Mouse (Mus musculus) left cerebral cortex, adult 2 months (tissue): ENCODE results near the gene Shpk. TPM values are rescaled to one million over a fixed set of nuclear protein-coding genes. Genes with fewer than 3 reads are reported as not detected.

ENCODE experiments used
- DNase-seq, 2 experiments: peaks; one replicate each; pipeline ENCODE4 v3.0.0; 2021 to 2022; ENCODE audit warnings: low spot score in 2 of 2, mixed read lengths in 1 of 2; ENCODE audit errors: extremely low spot score in 1 of 2
- H3K27ac ChIP-seq: fragments of 200-600 bp; 2 replicates; pipeline ENCODE4 v1.8.1; 2022
- H3K4me3 ChIP-seq: fragments of 200-600 bp; 2 replicates; pipeline ENCODE4 v1.8.1; 2022
- CTCF ChIP-seq: fragments of 200-600 bp; IDR thresholded peaks from 2 replicates; pipeline ENCODE4 v1.8.1; 2022; ENCODE audit warnings: antibody characterized with exemption, mild to moderate bottlenecking, moderate library complexity
- intact Hi-C: fragments of 180-260 bp; cut with DNase I; formaldehyde crosslinking; loops from one replicate; pipeline ENCODE4 v1.15.1; 2025
- long read RNA-seq, 2 experiments: library from polyadenylated mRNA; stranded (forward); transcript quantifications; one replicate each; pipeline ENCODE4 v2.0.0; 2021; ENCODE audit warnings: borderline mapping rate in 2 of 2
- total RNA-seq, 2 experiments: library from RNA; stranded (reverse); gene quantifications; 2 replicates each; pipeline ENCODE4 v1.2.3; 2021

The Shpk gene
- 1 to 10 TPM; 2.7 to 2.9 TPM for total RNA-seq
- long read RNA-seq, experiment 1, transcript Shpk-201 (7 exons, 2,808 nt): major isoform, 6 of 7 reads
- long read RNA-seq, experiment 1, partial matches to known transcripts: 0 of 7 reads
- long read RNA-seq, experiment 1, other reads (novel, unspliced or antisense): 1 of 7 reads
- long read RNA-seq, experiment 2, partial matches to known transcripts: 0 of 3 reads
- long read RNA-seq, experiment 2, other reads (novel, unspliced or antisense): 0 of 3 reads

DNA sequence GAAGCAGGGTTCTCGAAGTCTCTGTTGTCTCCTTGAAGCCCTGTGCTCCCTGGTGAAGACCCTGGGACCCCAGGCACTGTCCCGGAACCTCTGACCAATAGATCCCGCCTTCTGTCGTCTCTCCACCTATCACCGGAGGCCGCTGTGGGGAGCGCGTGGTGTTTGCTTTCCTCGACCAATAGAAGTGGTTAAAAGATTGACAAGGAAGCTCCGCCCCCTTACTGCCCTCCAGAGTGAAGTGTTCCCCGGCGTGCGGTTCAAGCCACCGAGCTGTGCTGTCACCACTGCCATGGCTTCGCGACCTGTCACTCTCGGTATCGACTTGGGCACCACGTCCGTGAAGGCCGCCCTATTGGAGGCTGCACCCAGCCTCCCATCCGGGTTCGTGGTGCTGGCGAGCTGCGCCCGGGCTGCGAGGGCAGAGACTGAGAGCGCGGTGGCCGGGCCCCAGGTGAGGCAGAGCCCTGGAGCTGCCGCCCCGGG lies at the start of gene Shpk:
Gene Shpk, plus strand, starts transcription at position 231 of the 483 bp plus-strand sequence.
- peak within 1 kb of the TSS; percentile 96 for H3K27ac ChIP-seq
- intact Hi-C loops: loop anchor here (2.0 kb wide), 1 partner anchor 22 kb away; the partner anchor contains the start of genes Emc6 and Tax1bp3
- H3K4me3 ChIP-seq: peak within 1 kb of the TSS; percentile 90
- peak; percentile 95 to 96 for DNase-seq
- TF ChIP-seq CTCF: no peak

DNA sequence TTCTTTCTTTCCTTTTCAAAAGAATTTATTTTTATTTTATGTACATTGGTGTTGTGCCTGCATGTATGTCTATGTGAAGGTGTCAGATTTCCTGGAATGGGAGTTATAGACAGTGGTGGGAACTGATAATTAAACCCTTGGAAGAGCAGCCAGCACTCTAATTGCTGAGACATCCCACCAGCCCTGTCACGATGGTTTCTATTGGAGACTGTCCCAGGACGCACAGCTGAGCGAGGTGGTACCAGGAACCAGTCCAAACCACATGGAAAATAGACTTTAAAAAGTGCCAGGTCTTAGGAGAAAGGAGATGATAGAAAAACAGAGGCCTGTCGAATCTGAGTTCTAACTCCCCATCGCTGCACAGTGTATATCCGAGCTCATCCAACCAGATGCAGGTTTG lies 44.2 kb upstream of the Shpk start:
- no peak for TF ChIP-seq CTCF
- Histone ChIP-seq H3K4me3 (no peak overlapping the region), H3K27ac (no peak overlapping the region)
- intact Hi-C loops: no loop called here
- no peak for DNase-seq

GRCm38 (mm10) chr11:73159957-73160810 lies 39.1 kb upstream of the Shpk start, which contains the start of gene P2rx5:
Gene P2rx5 (plus strand): TSS chr11:73160421.
- TF ChIP-seq CTCF: no peak
- Histone ChIP-seq H3K4me3 (peak within 1 kb of the TSS; percentile 46), H3K27ac (no peak within 1 kb of the TSS)
- peak in 1 of 2 experiments; percentile 23 for DNase-seq
- intact Hi-C loops: no loop called here

- intact Hi-C loops: no loop called here
- Histone ChIP-seq H3K4me3 (peak overlapping the region; percentile 46; the same call in 1 of the 2 replicates), H3K27ac (no peak overlapping the region)
- DNase-seq: no peak
- TF ChIP-seq CTCF: no peak
These were observed 38.5 kb upstream of the Shpk start for GRCm38 (mm10) chr11:73160811-73161200.

DNA sequence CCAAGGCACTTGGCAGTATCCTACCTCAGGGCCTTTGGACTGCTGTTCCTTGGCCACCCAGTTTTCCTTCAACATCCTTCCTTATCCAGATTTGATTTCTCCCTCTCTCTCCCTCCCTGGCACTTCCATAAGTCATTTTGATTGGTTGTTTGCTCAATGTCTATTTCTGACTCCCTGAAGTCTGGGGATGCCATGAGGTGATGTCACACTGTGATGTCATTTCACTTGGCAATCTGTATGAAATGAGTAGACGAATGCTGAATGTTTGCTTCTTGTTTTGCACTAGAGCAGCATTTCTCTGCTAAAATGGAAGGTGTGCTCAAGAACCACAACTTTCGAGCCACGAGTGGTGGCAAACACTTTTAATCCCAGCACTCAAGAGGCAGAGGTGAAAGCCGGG lies 37.6 kb upstream of the Shpk start:
- H3K4me3 ChIP-seq: no peak overlapping the region
- no peak for DNase-seq
- intact Hi-C loops: no loop called here
- TF ChIP-seq CTCF: no peak
- H3K27ac ChIP-seq: no peak overlapping the region

DNA sequence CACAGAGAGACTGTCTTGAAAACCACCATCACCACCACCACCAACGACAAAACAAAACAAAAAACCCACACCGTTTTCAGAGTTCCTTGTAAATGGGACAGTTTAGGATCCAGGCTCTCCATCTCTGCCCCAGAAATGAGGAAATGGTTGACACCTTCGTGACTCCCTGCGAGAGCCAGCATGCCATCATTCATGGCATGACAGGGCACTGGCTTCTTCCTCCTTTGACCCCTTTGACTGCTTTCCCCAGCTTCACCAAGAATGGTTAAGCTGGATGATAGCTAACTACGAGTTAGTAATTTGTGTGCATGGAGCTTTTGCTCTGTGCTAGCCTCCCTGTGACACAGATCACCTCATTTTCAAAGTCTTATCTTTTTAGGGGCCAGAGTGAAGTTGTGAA lies 37.0 kb upstream of the Shpk start:
- DNase-seq: no peak
- intact Hi-C loops: no loop called here

DNA sequence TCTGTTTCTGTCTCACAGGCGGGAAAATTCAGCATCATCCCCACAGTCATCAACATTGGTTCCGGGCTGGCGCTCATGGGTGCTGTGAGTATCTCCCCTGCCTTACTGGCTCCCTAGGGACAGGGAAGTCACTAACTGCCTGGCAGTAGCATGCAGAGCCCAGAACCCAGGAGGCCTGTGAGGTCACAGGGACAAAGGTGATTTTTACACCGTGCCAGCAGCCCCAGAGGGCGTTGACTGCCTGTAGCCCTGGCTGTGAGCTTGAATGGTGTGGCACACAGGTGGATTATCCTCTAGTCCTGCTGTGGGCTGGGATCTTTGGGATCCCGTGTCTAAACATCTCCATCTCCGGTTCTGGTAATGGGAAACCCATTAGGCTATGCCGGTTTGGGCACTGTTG lies 31.2 kb upstream of the Shpk start:
- no peak overlapping the region for H3K27ac ChIP-seq
- H3K4me3 ChIP-seq: no peak overlapping the region
- no peak for DNase-seq
- intact Hi-C loops: no loop called here
- TF ChIP-seq CTCF: no peak

More for the DNA sequence above, 37.0 kb upstream of the Shpk start:
- no peak for TF ChIP-seq CTCF
- Histone ChIP-seq H3K4me3 (no peak overlapping the region), H3K27ac (no peak overlapping the region)

DNA sequence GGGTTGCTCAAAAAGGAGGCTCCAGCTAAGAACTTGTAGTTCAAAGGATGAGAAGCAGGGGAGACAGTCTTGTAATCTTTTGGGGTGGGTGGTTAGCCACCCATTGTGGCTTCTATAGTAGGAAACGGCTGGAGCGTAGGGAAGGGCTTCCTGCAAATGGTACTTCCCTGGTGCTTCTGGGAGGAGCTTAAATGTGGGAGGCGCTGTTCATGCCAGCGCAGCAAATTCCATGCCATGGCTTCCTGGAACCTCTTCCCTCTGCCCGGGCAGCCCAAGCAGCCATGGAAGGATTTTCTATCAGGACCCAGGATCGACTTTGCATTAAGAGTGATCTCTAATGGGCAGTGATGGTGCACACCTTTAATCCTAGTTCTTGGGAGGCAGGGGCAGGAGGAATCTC lies 30.7 kb upstream of the Shpk start:
- no peak for TF ChIP-seq CTCF
- no peak for DNase-seq
- intact Hi-C loops: no loop called here
- Histone ChIP-seq H3K4me3 (no peak overlapping the region), H3K27ac (no peak overlapping the region)

GRCm38 (mm10) chr11:73169231-73169630 lies 30.0 kb upstream of the Shpk start:
- intact Hi-C loops: no loop called here
- Histone ChIP-seq H3K4me3 (no peak overlapping the region), H3K27ac (no peak overlapping the region)
- peak; percentile 51 to 58 for DNase-seq
- TF ChIP-seq CTCF: peak; percentile 68

- intact Hi-C loops: no loop called here
- Histone ChIP-seq H3K27ac (no peak overlapping the region), H3K4me3 (no peak overlapping the region)
- no peak for DNase-seq
- TF ChIP-seq CTCF: no peak
These were observed 27.1 kb upstream of the Shpk start for GRCm38 (mm10) chr11:73172186-73172585.

- TF ChIP-seq CTCF: no peak
- Histone ChIP-seq H3K27ac (no peak overlapping the region), H3K4me3 (peak overlapping the region; percentile 62)
- DNase-seq: no peak
- intact Hi-C loops: loop anchor here (2.0 kb wide), 1 partner anchor 23 kb away; the partner anchor contains the start of genes Ctns and Shpk
These were observed 23.6 kb upstream of the Shpk start for GRCm38 (mm10) chr11:73175612-73176011.

DNA sequence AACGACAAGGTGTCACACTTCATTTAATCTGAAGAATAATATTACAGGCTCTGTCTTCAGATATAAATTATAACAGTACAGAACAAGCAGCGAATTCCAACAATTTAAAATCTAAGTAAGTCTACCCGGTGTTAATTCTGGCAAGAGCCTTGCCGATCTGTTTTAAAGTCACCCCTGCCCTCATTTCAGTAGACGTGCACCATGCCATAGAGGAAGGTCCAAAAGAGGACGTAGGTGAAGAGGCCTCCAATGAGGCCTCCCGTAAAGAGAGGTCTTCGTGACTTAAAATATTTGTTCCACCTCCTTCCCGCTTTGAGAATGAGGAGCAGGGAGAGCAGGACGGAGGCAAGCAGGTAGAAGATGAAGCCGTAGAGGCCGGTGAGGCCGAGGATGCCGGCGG lies 23.1 kb upstream of the Shpk start:
- no peak for DNase-seq
- H3K4me3 ChIP-seq: peak overlapping the region; percentile 62
- TF ChIP-seq CTCF: no peak
- intact Hi-C loops: loop anchor here (2.0 kb wide), 1 partner anchor 23 kb away; the partner anchor contains the start of genes Ctns and Shpk
- H3K27ac ChIP-seq: peak overlapping the region; percentile 77; the same call in 1 of the 2 replicates
